Mouse (Mus musculus) c-Kit-negative CD71-positive TER-119-positive erythroid progenitor cells, embryonic 14.5 days (primary cell): ENCODE data around the gene Ppdpf.

Experiments
- DNase-seq: peaks from one replicate; pipeline ENCODE4 v3.0.0-alpha.2; 2013; ENCODE audit warnings: low read depth, low spot score

The Ppdpf gene

DNA sequence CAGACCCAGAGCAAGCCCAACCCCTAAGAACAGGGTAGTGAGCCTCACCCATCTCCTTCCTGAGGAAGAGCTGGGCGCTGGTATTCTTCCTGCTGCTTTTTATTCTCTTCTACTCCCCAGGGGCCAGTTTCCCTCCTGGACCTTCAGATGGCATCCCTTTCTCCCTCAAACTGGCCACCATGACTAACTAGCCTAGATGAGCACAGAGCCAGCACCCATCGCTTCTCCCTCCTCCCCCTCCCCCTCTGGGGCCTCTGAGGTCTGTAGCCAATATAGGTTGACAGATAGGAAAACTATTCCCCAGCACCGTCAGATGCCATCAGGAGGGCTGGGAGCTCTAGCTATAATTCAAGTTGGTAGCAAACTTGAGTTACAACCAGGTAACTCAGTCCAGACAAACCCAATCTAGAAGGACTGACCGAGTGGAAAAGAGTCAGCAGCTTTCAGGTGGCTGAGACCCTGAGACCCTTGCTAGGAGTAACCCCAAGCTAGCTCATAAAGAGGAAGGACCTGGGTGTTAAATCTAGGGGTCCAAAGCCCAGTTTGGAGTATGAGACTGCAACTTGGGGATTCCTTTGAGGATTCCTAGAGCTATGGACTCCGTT, 31.9 kb downstream of the Ppdpf start:
- DNase-seq = no peak

DNA sequence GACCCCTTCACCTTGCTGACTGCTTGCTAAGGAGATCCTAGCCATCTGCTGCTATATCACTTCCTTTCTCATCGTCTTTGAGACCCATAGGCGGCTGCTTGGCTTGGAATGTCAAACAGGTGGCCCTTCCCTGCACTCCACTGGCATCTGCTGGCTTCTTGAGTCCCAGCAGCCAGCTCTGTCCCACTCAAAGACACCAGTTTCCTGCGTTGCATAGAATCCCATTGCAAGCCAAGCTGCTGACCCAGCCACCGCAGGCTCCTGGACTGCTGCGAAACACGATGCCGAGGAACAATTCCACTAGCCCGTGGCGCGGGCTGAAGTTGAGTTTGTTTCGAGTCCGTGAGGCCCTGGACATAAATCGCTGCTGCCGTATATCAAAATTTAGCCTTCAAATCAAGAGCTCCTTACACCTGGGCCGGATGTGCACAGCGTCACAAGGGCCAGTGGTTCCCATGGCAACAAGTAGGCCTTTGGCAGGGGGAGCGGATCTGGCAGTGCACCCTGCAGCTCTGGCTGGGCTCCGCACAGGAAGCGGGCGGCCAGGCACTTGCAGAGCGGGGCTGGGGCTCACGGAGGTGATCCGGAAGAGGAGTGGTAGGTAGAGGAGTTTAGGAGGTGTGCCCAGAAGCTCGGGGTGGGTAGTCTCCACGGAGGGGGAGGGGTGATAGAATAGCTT, 32.6 kb downstream of the Ppdpf start, which contains the start of gene Fndc11:
TSS of gene Fndc11 (plus strand) at position 476 of the 679 bp plus-strand sequence.
- DNase-seq = no peak

DNA sequence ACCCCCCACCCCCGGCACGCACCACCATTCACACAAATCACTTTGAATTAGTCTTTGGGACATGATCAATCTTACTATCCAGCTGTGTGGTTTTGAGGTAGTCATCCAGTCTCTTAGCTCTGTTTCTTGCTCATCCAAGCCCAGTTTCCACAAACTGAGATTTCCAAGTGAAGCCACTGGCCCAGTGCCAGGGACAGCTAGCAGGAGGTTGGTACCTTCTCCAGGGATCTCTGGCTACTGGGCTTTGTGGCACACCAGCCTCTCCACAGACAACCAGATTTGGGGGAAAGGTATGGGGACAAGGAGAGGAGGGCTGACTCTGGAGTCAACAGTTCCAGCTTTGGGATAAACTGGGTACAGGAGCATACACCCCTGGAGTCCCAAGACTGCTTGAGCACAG, 33.3 kb downstream of the Ppdpf start:
- no peak for DNase-seq

DNA sequence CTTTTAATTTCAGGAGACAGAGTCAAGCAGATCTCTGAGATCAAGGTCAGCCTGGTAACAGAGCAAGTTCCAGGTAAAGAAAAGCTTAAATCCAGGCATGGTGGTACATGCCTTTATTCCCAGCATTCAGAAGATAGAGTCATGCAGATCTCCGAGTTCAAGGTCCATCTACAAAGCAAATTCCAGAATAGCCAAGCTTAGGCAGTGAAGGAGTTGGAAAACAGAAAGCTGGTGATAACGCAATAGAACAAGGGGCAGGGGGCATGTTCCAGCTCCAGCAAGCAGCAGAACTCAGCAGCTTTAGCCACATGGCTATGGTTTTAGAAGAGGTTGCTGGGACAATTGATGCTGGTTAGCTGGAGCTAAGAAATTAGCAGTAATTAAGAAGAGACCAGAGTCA, 37.9 kb downstream of the Ppdpf start:
- DNase-seq = no peak

DNA sequence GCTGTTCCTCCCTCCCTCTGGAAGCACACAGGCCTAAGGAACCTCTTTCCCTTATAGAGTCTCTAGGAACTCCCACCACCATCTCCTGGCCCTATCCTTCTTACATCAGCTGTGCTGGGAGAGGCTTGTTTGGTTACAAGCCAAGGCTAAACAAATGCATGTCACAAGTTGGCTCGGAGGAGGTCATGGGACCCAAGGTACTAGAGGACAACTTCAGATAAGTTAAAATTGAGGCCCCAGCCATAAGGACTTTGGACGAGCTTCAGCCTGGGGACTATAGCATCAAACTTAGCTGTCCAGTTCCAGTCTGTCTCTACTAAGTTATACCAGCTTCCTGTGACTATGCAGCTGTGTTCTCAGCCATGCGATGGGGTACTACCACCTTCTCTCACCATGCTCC, 40.1 kb downstream of the Ppdpf start:
- DNase-seq = no peak

DNA sequence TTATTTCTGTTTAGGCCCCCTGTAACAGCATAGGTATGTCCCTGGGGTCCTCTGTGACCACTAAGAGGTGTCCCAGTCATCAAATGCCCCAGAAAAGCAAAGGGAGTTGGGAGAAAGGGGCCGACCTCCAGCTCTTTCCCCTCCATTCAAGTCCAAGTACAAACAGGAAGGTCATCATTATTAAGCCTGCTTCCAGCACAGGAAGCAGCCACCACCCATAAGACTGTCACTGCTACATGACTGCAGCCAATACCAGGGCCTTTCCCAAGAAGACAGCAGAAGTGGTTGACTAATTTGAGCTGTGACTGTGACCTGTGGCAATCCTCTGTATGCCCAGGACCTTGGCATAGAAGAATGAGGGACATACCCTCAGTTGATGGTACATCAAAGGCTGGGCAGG, 41.3 kb downstream of the Ppdpf start:
- DNase-seq = no peak

DNA sequence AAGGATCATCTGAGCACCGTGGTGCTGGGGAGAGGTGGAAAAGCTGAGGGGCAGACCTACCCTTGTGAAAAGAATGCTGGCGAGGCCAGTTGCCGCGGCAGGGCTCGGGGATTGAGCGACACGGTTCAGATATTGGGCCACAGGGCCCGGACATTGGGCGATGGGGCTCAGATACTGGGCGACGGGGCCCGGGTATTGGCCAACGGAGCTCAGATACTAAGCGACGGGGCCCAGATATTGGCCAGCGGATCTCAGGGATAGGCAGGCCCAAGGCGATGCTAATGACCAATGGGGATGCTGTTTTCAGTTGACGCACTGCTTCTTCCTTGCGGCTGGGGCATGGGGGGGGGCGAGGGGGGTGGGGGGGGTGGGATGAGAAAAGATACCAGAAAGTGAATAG, 44.1 kb downstream of the Ppdpf start:
- DNase-seq = no peak

DNA sequence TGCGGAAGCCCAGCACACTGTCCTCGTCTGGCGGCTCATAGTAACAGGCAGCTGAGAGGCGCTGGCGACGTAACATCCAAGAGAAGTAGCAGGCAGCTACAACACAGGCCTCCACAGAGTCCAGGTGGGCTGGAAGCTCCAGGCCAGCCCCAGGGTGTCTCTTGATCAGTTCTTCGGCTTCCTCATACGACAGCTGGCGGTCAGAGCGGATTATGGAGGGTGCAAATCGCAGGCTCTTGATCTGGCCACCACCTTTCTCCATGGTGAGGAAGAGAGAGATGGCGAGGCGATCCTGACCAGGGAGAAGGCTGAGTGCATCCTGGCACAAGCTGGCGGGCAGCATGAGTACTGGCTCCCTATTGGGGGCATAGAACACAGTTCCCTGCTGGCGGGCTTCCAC, 46.4 kb downstream of the Ppdpf start:
- DNase-seq = no peak

DNA sequence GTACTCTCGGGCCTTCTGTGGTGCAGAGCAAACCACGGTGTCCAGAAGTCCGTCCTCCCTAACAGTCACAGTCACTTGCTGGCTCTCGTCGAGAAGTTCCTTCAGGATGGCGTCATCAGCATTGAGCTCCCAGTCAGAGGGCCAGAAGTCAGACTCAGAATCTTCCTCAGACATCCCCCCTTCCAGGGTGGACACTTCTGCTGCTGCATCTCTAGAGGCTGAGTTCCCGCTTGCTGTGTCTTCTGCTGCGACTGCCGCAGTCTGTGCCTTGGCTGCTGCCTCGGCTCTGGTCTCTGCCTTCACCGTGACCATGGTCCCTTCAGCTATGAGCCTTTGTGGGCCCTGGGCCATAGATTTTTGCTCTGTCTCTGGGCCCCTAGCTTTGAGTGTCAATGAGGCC, 47.6 kb downstream of the Ppdpf start:
- DNase-seq = no peak

DNA sequence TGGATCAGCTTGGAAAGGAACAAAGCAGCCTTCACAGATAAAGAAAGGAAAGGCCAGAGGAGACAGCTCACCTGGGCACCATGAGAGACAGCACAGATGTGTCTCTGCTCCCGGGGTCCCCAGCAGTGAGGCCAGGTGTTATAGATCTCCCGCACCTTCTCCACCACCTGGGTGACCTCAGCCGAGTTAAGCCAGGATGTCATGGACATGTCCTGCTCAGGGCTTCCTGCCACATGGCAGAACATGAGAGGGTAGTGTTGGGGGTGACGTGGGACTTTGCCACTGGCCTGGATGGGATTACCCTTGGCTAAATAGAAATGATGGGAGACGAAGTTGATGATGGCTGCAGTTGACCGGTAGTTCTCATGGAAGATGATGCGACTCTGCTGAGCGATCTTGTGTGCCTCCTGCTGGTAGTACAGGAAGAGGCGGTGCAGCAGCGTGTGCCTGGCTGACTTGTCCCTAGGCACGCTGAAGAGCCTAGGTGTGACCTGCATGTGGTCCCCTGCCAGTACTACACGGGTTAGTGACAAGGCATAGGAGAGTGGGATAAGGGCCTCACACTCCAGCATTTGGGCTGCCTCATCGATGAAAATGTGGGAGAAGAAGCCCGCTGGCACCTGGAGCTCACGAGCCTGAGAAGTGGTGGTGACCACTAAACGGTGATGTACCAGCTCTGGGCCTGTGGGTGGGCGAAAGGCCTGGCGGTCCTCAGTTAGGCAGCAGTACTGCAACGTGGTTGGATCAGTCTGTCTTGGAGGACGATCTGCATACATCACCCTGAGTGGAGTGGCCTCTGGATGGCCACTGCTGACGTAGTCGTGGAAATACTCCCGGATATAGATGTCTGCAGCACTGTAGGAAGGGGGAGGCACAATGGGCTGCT, 48.9 kb downstream of the Ppdpf start:
- no peak for DNase-seq

DNA sequence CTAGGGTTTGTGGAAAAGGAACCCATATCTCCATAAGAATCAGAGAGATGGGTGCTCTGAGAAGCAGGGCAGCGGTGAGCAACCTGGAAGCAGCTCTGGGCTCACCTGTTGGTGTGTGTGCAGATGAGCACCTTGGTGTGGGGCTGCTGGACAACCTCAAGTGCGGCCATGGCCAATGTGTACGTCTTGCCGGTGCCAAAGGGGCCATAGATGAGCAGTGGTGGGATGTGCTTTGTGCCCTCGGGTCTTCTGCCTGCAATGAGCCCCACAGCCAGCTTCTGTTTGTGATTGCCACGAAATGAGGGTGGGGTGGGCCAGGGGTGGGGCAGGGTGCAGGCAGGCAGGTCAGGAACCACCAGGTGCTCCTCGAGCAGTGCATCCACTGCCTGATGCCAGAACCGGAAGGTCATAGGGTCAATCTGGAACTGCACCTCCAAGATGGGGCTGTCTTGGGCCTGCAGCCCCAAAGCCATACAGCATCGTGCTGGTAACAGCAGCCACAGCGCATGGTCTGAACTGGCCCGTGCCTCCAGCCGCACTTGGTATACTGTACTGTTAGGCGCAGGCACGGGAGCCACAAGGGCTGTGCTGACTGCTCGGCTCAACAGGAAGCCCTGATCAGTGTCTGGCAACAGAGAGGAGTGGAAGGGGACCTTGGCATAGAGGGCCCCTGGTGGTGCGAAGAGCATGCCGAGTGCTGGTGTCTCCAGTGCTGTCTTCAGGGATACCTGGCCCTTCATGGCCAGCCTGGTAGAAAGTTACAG, 50.4 kb downstream of the Ppdpf start:
- no peak for DNase-seq

DNA sequence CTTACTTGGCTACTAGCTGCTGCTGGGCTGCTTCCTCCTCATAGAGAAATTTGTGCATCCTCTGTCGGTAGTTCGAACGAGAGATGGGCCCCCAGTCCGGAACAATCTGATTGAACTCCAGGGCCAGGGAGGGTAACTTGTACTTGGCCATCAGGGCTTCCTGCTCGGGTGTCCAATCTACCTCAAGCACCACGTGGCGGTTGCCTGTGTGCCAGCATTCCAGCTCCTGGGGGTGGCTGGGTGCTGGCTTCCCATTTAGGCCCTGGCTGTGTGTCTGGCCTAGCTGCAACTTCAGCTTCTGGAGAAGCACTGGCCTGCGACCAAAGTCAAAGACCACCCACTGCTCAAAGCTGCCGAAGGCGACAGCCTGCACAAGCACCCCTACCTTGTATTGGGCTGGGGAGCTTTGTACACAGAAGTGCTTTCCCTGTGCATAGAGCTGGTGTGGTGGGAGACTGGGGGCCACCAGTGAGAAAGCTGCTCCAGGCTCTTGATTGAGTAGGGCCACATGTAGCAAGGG, 51.1 kb downstream of the Ppdpf start:
- DNase-seq = no peak
